Mouse (Mus musculus) neural tube, embryonic 12.5 days (tissue): ENCODE data around the gene Akr7a5. TPM values are rescaled to one million over a fixed set of nuclear protein-coding genes. Genes with fewer than 3 reads are reported as not detected.

ENCODE experiments used
- microRNA-seq: library from miRNA; unstranded; fragments of <30 nt; microRNA quantifications from one replicate; pipeline ENCODE4, GENCODE M21; 2017
- polyA plus RNA-seq: library from polyadenylated mRNA; unstranded; fragments of >200 nt; fragmentation: Nextera tagmentation; extraction: Ambion mirVana; gene quantifications from 2 replicates; pipeline ENCODE4 v1.2.1, GENCODE M21; 2016

Akr7a5 gene
- polyA plus RNA-seq, 1 experiment from 2014 or later: 62.8 TPM

Small RNA genes lying within 50 kb of the gene (microRNA-seq; reads per million reads assigned to microRNA genes)
- gene Gm24245 (3.7 reads per million, percentile 10 among the genes with 10 or more reads in this experiment), gene Gm25732 (2.6 reads per million, percentile 6 among the genes with 10 or more reads in this experiment)

Other genes starting within 250 kb of the Akr7a5 start
- 0.10 TPM in 1 of 2 replicates, not detected in the other for gene Htr6, start 235.2 kb upstream of the Akr7a5 start, polyA plus RNA-seq
- 45.2 and 47.0 TPM in 2 replicates for gene Nbl1, start 217.8 kb upstream of the Akr7a5 start, polyA plus RNA-seq
- gene Minos1, start 179.6 kb upstream of the Akr7a5 start, polyA plus RNA-seq: 430 and 438 TPM in 2 replicates
- gene Capzb, start 117.8 kb upstream of the Akr7a5 start, polyA plus RNA-seq: 342 and 373 TPM in 2 replicates
- gene Pqlc2, start within 50 bp of the Akr7a5 start, polyA plus RNA-seq: 12.7 and 14.2 TPM in 2 replicates
- 97.8 and 104 TPM in 2 replicates for gene Mrto4, start 41.8 kb downstream of the Akr7a5 start, polyA plus RNA-seq
- 42.3 and 43.6 TPM in 2 replicates for gene Emc1, start 41.8 kb downstream of the Akr7a5 start, polyA plus RNA-seq
- 78.3 and 82.8 TPM in 2 replicates for gene Ubr4, start 41.9 kb downstream of the Akr7a5 start, polyA plus RNA-seq
- 7.3 and 7.9 TPM in 2 replicates for gene Iffo2, start 219.8 kb downstream of the Akr7a5 start, polyA plus RNA-seq